Mouse (Mus musculus): ENCODE data around the gene Myof. TPM values are rescaled to one million over a fixed set of nuclear protein-coding genes. Genes with fewer than 3 reads are reported as not detected.

The Myof gene
- polyA plus RNA-seq, 1 experiment: 24.2 TPM

DNA sequence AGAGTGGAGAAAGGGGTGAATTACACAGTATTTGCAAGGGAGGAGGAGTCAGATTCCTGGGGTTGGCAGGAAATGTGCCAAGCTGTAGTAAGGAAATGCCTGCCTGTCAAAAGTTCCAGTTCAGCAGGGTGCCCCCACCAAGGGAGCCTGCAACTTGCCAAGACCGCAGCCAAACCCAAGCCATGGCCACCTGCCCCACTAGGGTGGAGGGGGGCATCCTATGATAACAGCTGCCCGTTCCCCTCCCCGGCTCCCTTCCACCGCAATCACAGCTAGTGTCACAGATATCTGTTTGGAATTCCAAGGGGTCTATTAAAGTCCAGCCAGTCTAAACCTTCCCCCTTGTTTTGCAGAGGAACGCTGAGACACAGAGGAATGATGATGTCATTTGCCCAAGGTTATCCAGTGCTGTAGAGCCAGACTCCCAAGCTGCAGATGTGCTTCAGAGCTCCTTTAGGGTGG lies 1.1 kb downstream of the Myof start:
- no peaks in the 10 kb centered on the region for H3K36me3 ChIP-seq (ENCODE audit: control insufficient read depth, insufficient read depth, low read length)
- H3K27ac ChIP-seq (ENCODE audit: insufficient read depth, low read depth, low read length): peak overlapping the region; percentile 69
- peaks cover 8% of the 10 kb centered on the region; the same call in 1 of the 2 replicates for H3K4me1 ChIP-seq (ENCODE audit: control insufficient read depth, insufficient read depth, low read length)
- no peaks in the 10 kb centered on the region for H3K27me3 ChIP-seq (replicated peaks; ENCODE audit: control insufficient read depth, insufficient read depth, low read length)
- DNase-seq: peak; percentile 63
- H3K4me3 ChIP-seq (ENCODE audit: insufficient read depth, low read depth, low read length): peak overlapping the region; percentile 52
- 9% methylated on average over 5 of the region's 5 CpGs for WGBS
- TF ChIP-seq POLR2A (IDR thresholded peaks at IDR 0.05; ENCODE audit: low read depth, low read length) (no peak), CTCF (conservative IDR thresholded peaks at IDR 0.05; ENCODE audit: insufficient read depth, insufficient read length, low read depth, low read length) (no peak)

DNA sequence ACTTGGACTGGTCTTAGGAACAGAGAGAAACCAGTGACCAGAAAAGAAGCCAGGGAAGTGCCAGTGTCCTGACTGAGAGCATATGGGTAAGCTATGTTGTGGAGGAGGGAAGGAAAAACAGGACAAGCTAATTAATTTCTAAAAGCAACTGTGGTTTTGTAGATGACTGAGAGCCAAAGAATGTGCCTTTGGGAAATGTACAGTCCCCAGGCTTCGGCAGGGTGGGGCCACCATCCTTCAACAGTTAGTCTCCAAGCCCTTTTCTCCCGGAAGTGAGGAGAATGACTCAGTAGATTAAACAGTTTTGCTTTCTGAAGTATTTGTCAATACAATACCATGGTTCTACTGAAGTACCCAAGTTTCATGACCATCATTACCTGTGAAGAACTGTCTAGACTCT lies 5.1 kb downstream of the Myof start:
- TF ChIP-seq POLR2A (IDR thresholded peaks at IDR 0.05; ENCODE audit: low read depth, low read length) (no peak), CTCF (conservative IDR thresholded peaks at IDR 0.05; ENCODE audit: insufficient read depth, insufficient read length, low read depth, low read length) (no peak)
- Histone ChIP-seq H3K4me3 (ENCODE audit: insufficient read depth, low read depth, low read length) (no peak overlapping the region), H3K4me1 (ENCODE audit: control insufficient read depth, insufficient read depth, low read length) (peaks cover 10% of the 10 kb centered on the region), H3K27ac (ENCODE audit: insufficient read depth, low read depth, low read length) (peak overlapping the region; percentile 67), H3K27me3 (replicated peaks; ENCODE audit: control insufficient read depth, insufficient read depth, low read length) (no peaks in the 10 kb centered on the region), H3K36me3 (ENCODE audit: control insufficient read depth, insufficient read depth, low read length) (no peaks in the 10 kb centered on the region)
- no peak for DNase-seq
- 40% methylated on average over 2 of the region's 2 CpGs for WGBS

DNA sequence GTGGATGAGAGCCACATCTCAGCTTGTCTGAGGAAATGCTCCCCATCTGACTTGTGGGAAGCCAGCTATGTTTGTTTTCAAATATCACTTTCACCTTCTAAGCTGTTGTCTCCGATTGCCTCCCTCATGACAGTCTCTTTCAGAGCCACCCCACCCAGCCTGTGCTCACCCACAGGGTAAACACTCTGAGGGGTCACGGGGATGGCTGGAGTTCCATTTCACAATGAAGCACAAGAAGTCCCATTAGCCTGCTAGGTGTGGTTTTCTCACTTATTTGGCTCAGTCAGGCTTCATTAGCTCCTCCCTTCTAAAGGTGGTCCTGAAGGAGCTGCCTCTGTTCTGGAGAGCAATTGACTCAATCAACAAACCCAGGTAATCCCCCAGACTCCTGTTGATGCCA lies 7.6 kb downstream of the Myof start:
- H3K27ac ChIP-seq (ENCODE audit: insufficient read depth, low read depth, low read length): no peak overlapping the region
- no peak for DNase-seq
- no peaks in the 10 kb centered on the region for H3K27me3 ChIP-seq (replicated peaks; ENCODE audit: control insufficient read depth, insufficient read depth, low read length)
- 82% methylated on average over 2 of the region's 2 CpGs for WGBS
- H3K36me3 ChIP-seq (ENCODE audit: control insufficient read depth, insufficient read depth, low read length): no peaks in the 10 kb centered on the region
- TF ChIP-seq CTCF (conservative IDR thresholded peaks at IDR 0.05; ENCODE audit: insufficient read depth, insufficient read length, low read depth, low read length) (no peak), POLR2A (IDR thresholded peaks at IDR 0.05; ENCODE audit: low read depth, low read length) (no peak)
- H3K4me3 ChIP-seq (ENCODE audit: insufficient read depth, low read depth, low read length): no peak overlapping the region
- H3K4me1 ChIP-seq (ENCODE audit: control insufficient read depth, insufficient read depth, low read length): peaks cover 16% of the 10 kb centered on the region

DNA sequence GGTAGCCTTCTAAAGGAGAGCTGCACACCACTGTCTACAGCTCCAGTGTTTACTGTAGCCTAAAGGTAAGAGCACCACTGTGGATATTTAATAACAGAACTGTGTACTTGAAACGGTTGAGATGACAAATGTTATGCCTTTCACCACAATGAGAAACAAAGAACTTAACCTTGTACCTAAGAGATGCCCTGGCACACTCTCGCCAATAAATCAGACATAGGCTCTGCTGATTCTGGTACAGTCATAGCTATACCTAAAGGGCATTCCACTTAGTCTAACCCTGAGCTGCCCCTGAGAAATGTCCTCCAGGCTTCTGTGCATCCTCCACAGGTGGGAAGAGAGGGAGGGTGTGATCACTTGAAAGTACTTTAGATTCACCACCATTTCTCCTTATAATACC lies 8.7 kb downstream of the Myof start:
- H3K27ac ChIP-seq (ENCODE audit: insufficient read depth, low read depth, low read length): no peak overlapping the region
- H3K4me1 ChIP-seq (ENCODE audit: control insufficient read depth, insufficient read depth, low read length): peaks cover 23% of the 10 kb centered on the region
- no peak overlapping the region for H3K4me3 ChIP-seq (ENCODE audit: insufficient read depth, low read depth, low read length)
- TF ChIP-seq CTCF (conservative IDR thresholded peaks at IDR 0.05; ENCODE audit: insufficient read depth, insufficient read length, low read depth, low read length) (no peak), POLR2A (IDR thresholded peaks at IDR 0.05; ENCODE audit: low read depth, low read length) (no peak)
- 43% methylated on average over 2 of the region's 2 CpGs for WGBS
- DNase-seq: no peak
- H3K27me3 ChIP-seq (replicated peaks; ENCODE audit: control insufficient read depth, insufficient read depth, low read length): no peaks in the 10 kb centered on the region
- H3K36me3 ChIP-seq (ENCODE audit: control insufficient read depth, insufficient read depth, low read length): no peaks in the 10 kb centered on the region

DNA sequence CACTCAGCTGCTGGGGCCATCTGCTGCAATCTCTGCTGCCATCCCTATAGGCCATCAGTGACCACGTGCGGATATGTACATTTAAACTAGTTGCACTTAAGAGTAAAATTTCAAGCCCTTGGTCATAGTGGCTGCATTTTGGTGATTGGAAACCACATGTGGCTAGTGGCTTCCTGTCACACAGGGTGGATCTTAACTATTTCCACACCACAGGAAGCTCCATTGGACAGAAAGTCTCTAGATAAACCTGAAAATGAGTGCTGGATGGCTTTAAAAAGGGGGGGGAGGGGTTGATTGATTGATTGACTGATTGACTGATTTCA lies 9.7 kb downstream of the Myof start:
- WGBS: 94% methylated on average over 2 of the region's 2 CpGs
- Histone ChIP-seq H3K4me3 (ENCODE audit: insufficient read depth, low read depth, low read length) (no peak overlapping the region), H3K27ac (ENCODE audit: insufficient read depth, low read depth, low read length) (no peak overlapping the region), H3K4me1 (ENCODE audit: control insufficient read depth, insufficient read depth, low read length) (peaks cover 32% of the 10 kb centered on the region), H3K36me3 (ENCODE audit: control insufficient read depth, insufficient read depth, low read length) (no peaks in the 10 kb centered on the region), H3K27me3 (replicated peaks; ENCODE audit: control insufficient read depth, insufficient read depth, low read length) (no peaks in the 10 kb centered on the region)
- DNase-seq: no peak
- no peak for TF ChIP-seq CTCF (conservative IDR thresholded peaks at IDR 0.05; ENCODE audit: insufficient read depth, insufficient read length, low read depth, low read length)
- no peak for TF ChIP-seq POLR2A (IDR thresholded peaks at IDR 0.05; ENCODE audit: low read depth, low read length)

DNA sequence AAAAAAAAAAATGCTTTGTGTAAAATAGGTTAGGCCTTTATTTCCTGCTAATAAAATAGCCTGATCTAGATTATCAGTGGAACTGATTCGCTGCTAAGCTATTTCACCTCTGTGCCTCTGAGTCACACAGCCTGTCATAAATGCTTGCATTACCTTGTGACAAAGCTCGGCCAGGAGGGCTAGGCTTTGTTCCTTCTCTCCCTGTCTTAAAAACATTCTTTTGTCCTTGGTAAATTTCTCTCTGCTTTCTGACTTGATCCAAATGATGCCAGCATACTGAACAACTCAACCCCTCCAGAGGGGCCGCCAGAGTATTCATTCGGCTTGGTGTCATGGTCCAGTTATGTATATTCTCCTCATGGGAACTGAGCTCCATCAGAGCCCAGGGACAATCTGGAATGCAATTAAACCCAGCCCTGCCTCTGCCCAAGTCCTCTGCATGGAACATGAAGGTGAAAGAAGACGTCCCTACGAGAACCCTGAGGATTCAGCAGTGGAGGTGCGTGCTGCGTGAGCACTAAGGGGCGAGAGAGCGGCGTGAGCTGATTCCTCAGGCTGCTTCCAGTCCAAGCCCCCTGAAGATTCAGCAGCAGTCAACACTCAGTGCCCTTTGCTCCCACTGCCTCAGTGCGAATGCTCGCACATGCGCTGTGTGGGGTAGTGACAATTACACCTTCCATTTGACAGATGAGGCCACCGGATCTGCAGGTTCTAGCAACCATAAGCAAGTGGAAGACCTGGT lies 10.2 kb downstream of the Myof start:
- no peaks in the 10 kb centered on the region for H3K27me3 ChIP-seq (replicated peaks; ENCODE audit: control insufficient read depth, insufficient read depth, low read length)
- no peaks in the 10 kb centered on the region for H3K36me3 ChIP-seq (ENCODE audit: control insufficient read depth, insufficient read depth, low read length)
- no peak for TF ChIP-seq CTCF (conservative IDR thresholded peaks at IDR 0.05; ENCODE audit: insufficient read depth, insufficient read length, low read depth, low read length)
- no peak for TF ChIP-seq POLR2A (IDR thresholded peaks at IDR 0.05; ENCODE audit: low read depth, low read length)
- no peak overlapping the region for H3K4me3 ChIP-seq (ENCODE audit: insufficient read depth, low read depth, low read length)
- H3K4me1 ChIP-seq (ENCODE audit: control insufficient read depth, insufficient read depth, low read length): peaks cover 36% of the 10 kb centered on the region
- H3K27ac ChIP-seq (ENCODE audit: insufficient read depth, low read depth, low read length): no peak overlapping the region; the same call in 1 of the 2 replicates
- no peak for DNase-seq
- WGBS: 72% methylated on average over 15 of the region's 15 CpGs

GRCm38 (mm10) chr19:38031144-38031543 lies 12.2 kb downstream of the Myof start:
- Histone ChIP-seq H3K27me3 (replicated peaks; ENCODE audit: control insufficient read depth, insufficient read depth, low read length) (no peaks in the 10 kb centered on the region), H3K36me3 (ENCODE audit: control insufficient read depth, insufficient read depth, low read length) (no peaks in the 10 kb centered on the region), H3K4me3 (ENCODE audit: insufficient read depth, low read depth, low read length) (no peak overlapping the region), H3K4me1 (ENCODE audit: control insufficient read depth, insufficient read depth, low read length) (peaks cover 45% of the 10 kb centered on the region), H3K27ac (ENCODE audit: insufficient read depth, low read depth, low read length) (no peak overlapping the region)
- WGBS: 55% methylated on average over 9 of the region's 9 CpGs
- TF ChIP-seq POLR2A (IDR thresholded peaks at IDR 0.05; ENCODE audit: low read depth, low read length): no peak
- no peak for TF ChIP-seq CTCF (conservative IDR thresholded peaks at IDR 0.05; ENCODE audit: insufficient read depth, insufficient read length, low read depth, low read length)
- no peak for DNase-seq

Data from kidney, adult 2 months (tissue).